Mouse (Mus musculus) cerebellum, adult 2 months (tissue): ENCODE data around the gene Selenbp2.
"Not testable (repeated sequence)": the region's sequence is repeated elsewhere in the genome, so short reads cannot be mapped to it uniquely, and the experiment has no call there.

Experiments
- CTCF ChIP-seq: fragments of 200-500 bp; IDR thresholded peaks from 2 replicates; pipeline ENCODE4 v1.5.1; 2011; ENCODE audit warnings: low read depth, mild to moderate bottlenecking, control low read depth, low read length, moderate library complexity, borderline replicate concordance; ENCODE audit not compliant: insufficient read depth
- POLR2A ChIP-seq: fragments of 200-500 bp; IDR thresholded peaks from 2 replicates; pipeline ENCODE4 v1.6.1; 2011; ENCODE audit warnings: low read length, control low read depth, borderline replicate concordance; ENCODE audit not compliant: insufficient read depth

- not testable (repeated sequence) for TF ChIP-seq CTCF, POLR2A
Measured at GRCm38 (mm10) chr3:94653967-94654366, 39.4 kb upstream of the Selenbp2 start.
